Mouse (Mus musculus) lung, postnatal 36 days (tissue): ENCODE data around the gene Nans.
A peak's percentile ranks its signal among the peaks of the same experiment; 100 is the strongest.

Source experiments
- DNase-seq: peaks from one replicate; pipeline ENCODE4 v3.0.0; 2022; ENCODE audit warnings: mixed read lengths

The Nans gene

DNA sequence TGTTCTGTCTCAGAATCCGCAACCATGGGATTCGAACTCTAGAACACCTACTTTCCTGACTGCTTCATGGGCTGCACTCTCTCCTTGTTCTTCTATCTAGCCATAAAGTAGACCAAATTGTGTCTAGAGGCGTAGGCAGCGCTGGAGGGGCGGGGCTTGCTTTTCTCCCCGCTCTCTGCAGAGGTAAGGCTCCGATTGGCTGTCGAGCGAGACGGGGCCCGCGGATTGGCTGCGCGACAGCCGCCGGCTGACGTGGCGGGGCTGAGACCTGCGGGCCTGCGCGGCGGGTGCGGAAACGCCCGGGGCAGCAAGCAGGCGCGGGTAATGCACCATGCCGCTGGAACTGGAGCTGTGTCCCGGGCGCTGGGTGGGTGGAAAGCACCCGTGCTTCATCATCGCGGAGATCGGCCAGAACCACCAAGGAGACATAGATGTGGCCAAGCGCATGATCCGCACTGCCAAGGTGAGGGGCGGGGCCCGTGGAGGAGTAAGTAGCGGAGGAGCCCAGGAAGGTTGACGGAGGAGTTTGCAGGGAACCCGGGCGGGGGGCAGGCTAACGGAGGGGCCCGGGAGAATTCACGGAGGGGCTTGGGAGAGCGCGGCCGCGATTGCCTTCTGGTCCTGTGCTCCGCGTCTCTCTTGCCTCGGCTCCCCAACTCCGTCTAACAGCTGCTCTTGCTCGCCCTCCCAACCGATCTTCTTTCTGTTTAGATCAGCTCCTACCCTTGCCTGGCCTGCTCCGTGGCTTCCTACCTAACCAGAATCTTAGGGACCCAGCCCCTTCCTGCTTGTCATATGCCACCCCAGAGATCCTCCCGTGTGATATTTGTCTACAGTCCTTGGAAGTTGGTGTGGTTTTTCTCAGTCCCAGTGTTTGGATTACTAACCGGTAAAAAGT, at the start of gene Nans:
Gene Nans (plus strand): TSS at position 221 of the 898 bp plus-strand sequence.
- peak; percentile 98 for DNase-seq

DNA sequence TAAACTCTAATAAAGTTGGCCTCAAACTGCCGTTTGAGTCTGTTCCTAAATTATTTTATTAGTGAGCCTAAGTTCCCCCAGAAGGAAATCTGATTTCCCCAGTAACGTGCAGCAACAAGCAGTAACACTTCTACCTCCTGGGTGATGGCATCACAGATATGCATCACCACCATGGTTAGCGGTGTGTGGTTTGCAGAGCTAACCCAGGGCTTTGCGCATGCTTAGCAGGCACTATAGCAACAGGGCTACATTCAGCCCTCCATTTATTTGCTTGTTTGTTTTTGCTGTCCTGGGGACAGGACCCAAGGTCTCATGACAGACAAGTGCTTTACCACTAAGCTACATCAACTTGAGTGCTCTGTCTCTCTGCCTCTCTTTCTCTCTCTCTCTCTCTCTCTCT, 46.5 kb upstream of the Nans start:
- no peak for DNase-seq

DNA sequence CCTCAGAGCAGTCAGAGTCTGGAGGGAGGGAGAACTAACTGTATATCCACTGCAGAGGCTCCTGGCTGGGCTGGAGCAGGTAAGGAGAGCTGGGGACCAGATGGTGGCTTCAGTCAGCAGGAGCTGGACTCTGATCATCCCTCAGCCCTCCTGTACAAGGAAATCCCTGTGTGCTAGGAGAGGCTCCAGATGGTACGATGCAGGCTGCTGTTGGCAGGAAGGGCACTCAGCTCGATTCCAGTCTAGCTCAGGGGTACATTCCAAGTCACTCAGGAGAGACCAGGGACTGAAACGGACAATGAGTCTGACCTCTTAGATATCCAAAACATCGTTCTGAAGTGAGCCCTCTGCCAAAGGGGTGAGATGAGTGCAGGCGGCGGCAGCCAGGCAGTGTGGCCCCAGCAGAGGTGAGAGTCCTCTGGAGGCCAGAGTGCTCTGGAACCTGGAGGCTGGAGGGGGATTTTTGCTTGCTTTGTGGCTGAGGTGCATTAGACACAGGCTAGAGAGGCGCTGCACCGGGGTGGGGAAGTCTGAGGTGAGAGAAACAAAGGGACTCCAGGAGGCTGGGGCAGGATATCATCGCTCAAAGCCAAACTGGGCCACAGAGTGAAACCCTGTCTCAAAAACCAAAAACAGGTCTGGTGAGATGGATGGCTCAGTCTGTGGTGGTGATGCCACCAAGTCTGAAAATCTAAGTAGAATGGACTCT, 43.7 kb upstream of the Nans start:
- DNase-seq = no peak

DNA sequence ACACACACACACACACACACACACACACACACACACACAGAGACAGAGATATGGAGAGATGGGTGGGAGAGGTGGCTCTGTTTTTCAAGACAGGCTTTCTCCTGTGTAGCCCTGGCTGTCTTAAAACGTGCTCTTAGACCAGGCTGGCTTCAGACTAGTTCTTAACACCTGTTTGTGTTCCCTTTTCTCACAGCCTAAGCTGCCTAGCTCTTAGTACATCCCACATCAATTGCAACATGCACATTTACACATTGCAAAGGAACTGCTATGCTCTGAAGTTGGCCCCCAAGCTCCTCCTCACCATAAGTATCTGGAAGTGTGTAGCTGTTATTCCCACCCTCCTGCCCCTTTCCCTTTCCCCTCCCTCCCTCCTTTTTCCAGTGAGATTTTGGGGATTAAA, 41.6 kb upstream of the Nans start:
- no peak for DNase-seq

DNA sequence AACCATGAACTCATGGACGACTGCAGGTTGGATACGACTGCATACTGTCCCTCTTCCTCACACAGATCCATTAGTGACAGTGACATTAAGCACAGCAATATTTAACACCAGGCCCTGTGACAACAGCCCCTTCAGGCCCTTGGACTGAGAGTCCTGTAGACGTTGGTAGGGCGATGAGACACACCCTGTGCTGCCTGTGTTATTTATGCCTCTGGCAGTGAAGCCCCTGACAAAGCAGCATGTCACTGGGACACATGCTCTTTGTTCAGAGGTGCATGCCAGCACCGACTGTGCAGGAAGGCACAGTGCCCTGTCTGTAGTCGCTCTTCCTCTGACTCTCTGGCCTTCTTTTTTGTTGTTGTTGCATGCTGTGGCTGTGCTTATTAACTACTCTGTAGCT, 40.2 kb upstream of the Nans start:
- DNase-seq = no peak

DNA sequence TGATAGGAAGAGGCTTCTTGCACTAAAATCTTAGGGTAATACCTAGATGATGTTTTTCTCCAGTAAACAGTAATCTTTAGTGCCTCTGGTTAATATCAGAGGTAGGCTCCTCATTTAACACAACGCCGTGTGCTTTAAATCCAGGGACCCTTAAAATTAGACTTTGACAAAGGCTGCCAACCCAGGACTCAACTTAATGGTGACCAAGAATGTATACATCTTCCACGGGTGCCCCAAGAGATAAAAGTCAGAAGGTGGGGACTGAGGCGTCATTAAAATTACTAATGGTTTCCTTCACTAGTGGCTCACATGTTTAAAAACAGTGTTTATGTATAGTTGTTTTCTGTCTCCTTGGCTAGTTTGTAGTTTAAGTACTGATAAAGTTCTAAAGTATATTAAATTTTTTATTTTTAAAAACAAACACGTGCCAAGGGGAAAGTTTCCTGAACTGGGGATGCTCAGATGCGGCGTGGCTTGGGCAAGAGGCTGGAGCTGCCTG, 39.0 kb upstream of the Nans start:
- no peak for DNase-seq

DNA sequence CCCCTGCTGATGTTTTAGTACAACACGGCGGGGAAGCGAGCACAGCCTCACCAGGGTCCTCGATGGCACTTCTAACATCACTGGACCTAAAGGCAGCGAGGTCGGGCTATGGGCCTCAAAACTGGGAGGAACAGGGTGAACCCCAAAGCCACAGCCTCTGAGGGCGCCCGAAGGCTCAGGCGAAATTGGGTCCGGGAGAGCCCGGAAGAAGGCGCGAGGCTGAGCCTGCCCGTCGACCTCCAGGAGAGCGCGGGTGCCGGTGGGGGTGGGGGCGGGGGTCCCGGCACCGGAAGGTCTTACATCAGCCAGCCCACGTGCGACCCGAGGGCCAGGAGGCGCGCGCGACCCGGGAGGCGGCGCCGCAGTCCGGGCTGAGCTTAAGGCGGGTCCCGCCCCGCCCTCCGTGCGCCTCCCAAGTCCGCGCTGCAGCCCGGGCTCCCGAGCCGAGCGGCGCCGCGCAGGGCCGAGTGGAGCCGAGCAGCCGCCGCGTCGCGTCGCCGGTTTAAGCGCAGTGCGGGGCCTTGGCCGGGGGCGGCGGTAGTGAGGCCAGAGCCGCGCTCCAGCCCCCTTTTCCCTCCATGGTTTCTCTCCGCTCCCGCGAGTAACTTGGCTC, 38.4 kb upstream of the Nans start, which contains the start of gene Anp32b:
Gene Anp32b (plus strand): TSS at position 384 of the 613 bp plus-strand sequence.
- peak; percentile 94 for DNase-seq

DNA sequence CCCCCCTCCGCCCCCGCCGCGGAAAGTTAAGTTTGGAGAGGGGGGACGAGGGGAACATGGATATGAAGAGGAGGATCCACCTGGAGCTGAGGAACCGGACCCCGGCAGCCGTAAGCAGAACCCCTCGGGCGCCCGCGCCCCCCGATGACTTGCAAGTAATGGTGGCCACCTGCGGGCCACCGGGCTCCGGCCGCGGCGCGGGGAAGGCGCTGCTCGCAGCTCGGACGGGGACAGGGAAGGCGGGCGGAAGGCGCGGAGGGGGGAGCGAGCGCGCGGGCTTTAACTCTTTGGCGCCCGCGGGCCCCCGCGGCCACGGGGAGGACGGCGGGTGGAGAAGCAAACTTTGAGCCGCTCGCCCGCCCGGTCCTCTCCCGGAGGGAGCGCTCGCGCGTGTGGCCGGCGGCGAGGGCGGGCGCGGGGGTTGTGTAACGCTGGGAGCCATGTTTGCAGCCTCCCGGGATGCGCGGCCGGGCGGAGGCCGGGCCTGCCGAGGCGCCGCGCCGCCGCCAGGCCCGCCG, 37.7 kb upstream of the Nans start:
- peak; percentile 73 for DNase-seq

DNA sequence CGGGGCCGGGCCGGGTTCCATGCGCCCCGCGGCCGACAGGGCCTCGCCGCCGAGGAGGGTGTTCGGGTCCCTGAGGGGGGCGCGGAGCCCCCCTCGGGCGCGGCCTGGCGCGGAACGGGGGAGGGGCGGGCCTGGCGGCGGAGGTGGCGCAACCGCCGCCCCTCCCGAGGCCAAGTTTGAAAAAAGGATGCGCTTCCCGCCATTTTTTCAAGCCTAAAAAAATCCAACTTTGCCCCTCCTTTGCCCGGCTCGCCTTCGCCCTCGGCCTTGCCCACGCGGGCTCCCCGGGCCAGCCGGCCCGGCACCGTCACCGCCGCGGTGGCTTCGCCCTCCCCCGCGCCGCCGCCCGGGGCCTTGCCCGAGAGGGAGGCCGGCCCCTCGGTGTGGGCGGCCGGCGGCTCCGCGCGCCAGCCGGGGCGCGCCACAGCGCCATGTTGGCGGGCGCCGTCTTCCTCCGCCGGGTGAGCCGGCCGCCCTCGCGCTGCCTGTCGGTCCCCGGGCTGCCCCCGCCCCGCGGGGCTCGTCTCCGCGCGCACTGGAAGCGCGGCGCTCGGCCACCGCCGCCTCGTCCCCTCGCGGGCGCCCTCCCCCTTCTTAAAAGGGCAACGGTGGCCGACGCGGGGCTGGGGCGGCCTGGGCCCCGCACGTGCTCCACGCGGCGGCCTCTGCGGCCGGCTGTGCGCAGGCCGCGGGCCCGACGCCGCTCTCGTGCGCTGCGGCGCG, 37.1 kb upstream of the Nans start:
- peak; percentile 73 for DNase-seq

DNA sequence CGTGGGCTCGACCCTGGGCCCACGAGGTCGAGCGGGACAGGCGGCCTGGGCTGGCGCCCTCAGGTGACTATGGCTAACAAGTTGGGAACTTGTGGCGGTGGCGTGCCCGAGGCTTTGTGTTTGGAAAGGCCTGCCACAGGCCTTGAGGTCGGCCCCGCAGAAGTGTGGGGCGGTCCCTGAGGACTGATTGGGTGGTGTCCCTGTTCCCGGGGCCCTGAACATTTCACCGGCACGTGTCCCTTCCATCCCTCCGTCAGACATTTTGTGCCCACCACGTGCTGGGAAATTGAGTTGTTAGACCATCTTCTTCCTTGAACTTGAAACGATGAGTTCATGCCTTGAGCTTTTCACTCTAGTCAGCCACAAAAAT, 36.6 kb upstream of the Nans start:
- peak; percentile 74 for DNase-seq

DNA sequence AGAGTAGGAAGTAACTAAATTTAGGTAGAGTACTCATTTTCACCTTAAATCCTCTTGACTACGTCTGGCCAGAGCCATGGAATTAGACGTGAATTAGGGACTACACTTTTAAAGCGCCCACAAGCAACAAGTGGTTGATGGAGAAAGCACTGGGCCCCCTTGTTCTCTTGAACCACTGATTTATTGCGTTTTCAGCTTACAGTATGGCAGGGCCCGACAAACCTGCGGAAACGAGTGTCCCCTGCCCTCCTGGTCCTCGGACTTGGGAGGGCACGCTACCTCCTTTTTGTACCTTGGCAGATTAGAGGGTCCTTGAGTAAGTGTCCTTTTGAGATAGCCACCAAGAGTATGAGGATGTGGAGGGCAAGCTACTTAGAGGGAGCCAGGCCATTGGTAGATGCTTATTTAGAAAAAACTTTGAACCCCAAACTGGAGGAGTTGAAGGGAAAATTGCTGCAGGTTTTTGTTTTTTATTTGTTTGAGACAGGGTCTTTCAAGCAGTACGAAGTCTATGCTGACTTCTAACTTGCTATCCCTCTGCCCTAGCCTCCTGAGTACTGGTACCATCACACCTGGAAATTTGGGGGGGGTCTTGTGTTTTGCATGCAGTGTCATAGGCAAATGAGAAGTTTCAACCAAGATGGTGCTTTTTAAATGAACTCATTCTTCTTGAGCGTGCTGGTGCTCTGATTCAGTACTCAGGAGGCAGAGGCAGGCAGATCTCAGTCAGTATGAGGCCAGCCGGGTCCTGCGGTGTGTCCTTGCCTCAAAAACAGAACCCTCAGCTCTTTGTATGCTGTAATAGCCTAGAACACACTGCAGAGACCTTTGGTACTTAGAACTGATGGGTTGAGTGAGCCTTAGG, 36.0 kb upstream of the Nans start:
- no peak for DNase-seq

DNA sequence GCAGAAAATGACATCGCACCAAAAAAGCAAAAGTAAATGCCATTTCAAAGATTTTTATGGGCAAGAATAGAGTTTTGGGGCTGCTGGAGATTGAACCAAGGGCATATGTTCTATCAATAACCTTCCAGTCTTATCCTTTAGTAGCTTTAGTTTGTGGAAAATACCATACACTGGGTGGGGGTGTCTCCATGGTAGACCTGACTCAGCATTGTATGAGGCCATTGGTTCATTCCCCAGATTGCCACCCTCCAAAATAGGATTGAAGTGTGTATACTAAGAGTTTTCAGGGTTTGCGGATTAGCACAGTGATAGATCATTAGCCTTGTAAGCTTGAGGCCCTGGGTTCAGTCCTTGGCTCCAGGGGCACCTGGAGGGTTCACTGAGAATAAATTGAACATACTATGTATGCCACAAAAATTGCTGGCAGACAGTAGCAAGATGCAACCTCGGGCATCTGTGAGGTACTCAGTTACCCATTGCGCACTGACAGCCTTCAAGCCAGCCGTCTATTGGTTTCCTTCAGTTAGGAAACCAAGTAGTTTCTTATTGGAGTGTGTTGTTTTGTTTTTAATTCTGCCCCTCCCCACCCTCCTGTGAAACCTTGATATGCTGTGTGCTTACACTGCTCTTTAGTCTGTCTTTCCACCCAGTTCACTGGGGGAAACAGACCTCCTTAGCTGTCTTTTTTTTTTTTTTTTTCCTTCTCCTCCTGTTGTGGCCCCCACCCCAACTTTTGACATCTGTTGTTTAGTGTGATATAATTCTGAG, 34.8 kb upstream of the Nans start:
- DNase-seq = no peak

DNA sequence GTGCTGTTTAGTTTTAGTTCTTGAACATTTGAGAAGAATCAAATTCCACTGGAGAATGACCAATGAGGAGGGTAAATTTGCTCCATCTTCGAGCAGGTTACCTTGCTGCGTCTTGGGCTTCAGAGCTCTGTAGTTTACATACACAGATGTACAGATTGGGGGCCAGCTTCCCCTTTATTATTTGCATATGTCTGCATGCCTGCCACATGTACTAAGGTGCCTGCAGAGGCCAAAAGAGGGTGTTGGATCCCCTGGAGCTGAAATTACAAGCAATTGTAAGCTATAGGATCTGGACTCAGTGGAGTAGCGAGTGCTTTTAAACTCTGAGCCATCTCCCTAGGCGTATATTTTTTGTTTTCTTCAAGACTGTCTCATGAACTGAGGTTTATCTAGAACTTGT, 32.3 kb upstream of the Nans start:
- no peak for DNase-seq

DNA sequence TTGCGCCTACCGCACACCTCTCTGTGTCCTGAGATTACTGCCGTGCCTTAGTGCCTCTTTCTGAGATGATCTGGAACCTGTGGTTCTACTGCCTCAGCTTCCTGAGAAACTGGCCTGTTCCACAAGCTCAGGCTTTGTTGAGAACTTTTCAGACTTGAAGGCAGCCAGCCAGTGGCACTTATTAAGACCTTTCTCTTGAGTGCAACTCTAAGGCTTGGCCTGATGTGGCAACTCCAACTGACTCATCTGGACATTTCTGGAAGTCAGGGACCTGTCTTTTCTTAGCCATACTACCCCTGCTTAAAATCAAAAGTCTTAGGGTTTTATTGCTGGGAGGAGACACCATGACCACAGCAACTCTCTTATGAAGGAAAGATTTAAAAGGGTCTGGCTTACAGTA, 31.9 kb upstream of the Nans start:
- DNase-seq = peak; percentile 29

DNA sequence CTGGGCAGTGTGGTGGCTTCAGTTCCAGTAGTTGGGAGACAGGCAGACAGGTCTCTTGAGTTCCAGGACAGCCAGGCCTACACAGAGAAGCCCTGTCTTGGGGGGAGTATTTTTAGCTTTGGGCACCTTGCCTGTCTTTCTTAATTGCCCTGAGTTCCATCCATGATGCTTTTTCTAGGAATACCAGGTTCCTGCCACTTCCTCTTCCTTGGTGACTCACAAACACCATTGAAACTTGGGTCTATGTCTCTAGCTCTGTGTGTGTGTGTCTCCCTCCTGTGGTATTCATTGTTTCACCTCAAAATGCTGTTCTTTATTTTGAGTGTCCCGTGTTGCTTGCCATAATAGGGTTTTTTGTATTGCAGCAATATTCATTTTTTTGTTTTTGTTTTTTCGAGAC, 30.6 kb upstream of the Nans start:
- DNase-seq = no peak

DNA sequence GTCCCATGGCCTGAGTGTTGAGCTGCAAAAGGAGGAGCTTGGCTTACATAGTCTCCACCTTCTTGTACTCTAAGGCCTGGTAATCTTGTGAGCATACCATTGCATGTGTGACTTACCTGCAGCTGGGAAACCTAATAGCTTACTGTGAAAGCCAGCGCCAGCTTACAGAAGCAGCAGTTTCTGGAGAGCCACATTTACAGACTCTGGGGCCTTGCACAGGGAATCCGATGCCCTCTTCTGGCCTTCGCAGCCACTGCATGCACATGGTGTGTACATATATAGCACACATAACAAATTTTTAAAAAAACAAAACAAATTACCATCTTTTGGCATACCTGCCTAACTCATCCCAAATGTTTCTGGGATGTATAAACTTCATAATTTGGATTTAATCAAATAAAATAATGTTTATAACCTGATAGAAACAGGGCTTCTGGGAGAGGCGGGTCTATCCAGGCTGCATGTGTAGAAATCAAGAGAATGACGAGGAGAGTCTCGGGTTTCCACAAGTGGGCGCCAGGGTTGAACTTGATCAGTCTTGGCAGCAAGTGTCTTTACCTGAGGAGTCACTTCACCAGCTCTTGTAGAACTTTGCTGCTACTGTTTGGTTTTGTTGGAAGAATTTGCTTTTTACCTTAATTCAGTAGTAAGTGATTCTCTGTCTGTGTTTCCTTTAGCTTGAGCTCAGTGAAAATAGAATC, 25.8 kb upstream of the Nans start:
- DNase-seq = peak; percentile 62

DNA sequence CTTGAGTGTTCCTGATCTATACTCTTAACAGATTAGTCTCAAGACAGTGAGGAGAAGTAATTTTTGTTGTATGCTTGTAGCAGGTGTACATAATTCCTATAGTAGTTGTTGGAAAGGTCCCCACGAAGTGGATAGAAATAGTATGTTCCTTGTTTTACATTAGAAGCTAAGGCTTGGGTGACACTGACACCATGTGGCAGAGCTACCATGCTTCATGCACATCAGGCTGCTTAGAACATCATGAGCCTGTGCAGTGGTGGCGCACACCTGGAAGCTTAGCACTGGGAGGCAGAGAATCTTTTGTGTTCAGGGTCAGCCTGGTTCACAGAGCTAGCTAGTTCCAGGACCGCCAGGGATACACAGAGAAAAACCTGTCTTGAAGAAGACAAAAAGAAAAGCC, 23.3 kb upstream of the Nans start:
- DNase-seq = no peak

DNA sequence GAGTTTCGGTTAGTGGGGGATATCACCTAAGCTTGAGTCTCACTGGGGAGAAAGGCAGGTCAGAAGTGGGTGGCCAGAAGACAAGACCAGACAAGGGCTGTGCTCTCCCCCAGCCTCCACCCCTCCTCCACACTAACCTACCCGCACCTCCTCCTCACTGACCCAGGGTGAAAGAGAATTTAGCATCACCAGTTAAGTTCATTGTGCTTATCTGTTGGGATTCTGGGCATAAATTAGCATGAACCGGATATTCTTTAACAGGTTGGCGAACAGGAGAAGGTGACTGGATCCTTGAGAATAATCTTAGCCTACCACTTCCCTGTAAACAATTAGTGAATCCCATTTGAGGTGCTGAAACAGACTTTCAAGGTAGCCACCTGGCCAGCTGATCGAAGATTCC, 13.9 kb upstream of the Nans start:
- no peak for DNase-seq

DNA sequence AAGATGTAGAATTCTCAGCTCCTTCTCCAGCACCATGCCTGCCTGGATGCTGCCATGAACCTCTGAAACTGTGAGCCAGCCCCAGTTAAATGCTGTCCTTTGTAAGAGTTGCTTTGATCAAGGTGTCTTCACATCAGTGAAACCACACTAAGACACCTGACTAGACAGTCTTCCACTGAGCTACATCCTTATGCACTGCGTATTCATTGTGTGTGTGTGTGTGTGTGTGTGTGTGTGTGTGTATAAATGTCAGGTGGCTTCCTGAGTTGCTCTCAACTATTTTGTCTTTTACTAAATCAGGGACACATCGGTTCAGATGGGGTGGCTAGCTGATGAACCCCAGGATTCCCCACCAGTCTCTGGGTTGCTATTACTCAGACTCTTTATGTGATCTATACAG, 10.0 kb upstream of the Nans start:
- no peak for DNase-seq
